Mouse (Mus musculus) T-cell, adult 66 days (primary cell): ENCODE results near the gene Lias. TPM values are rescaled to one million over a fixed set of nuclear protein-coding genes. Genes with fewer than 3 reads are reported as not detected.

Source experiments
- total RNA-seq, 2 experiments: library from RNA; stranded (reverse); gene quantifications; 3 replicates in 1 of 2; 4 replicates in 1 of 2; pipeline ENCODE4 v1.2.4; 2023

Lias gene
- total RNA-seq: 10 to 100 TPM; 32.5 to 40.7 TPM

DNA sequence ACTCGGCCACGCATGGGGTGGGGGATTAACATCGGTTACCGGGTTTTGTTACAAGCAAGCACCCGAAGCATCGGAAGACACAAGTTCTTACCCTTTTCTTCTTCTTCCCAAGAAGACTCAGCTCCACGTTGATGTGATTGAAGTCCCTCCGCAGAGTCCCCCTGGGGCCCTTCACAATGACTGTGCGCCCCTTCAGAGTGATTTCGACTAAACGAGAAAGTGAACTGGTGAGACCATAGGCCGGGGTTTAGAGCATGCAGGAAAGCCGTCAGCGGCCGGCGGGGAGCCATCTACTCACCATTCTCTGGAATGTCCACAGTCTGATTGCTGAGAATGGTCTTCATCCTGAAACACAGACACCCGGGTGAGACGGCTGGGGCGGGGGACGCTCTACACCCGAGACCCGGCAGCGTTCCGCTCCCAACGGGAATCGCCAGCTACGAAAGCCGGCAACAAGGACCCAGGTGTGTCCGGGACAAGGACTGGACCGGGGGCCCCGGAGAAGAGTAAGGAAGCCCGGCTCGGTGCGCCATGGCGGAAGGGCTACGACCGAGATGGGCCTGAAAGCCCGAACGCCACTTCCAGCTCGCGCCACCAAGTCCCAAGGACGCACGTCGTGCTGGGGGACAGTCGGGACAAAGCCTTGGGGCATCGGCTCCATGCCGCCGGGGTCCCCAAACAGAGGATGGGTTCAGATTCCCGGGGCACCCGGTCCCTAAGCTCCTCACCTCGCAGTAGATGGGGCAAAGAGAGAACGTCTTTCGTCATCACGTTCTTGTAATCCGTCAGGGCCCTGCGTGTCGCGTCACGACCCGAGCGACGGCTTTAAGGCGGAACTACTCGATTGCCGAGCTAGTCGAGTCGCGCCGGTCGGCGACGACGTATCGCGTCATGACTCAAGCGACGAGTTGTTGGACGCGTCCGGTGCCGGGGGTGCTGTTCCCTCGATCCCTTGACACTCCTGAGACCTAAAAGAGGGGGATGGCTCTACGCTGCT is at the start of gene Lias, which contains the start of gene Rpl9:
TSS of gene Lias (plus strand) at position 850 of the 997 bp plus-strand sequence.
TSS of gene Rpl9 (minus strand) at position 797 of the 997 bp plus-strand sequence.

DNA sequence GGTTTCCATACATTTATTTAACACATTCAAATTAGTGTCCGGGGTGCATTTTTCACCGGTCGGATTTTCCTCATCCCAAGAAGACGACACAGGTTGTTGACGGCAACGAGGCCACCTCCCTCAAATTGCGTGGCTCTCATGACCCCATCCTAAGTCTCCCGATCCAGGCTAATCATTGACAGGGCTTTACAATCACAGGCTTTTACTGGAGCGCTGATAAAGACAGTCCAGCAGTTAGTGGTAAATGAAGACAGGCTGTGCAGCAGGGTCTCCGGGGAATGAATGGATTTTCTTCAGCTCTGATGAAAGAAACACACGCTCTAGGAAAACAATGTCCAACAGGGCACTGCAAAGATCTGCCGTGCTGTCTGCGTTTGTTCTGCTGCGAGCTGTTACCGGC is 43.1 kb upstream of the Lias start, which contains the start of gene Klb:
TSS of gene Klb (plus strand) at position 147 of the 400 bp plus-strand sequence.

DNA sequence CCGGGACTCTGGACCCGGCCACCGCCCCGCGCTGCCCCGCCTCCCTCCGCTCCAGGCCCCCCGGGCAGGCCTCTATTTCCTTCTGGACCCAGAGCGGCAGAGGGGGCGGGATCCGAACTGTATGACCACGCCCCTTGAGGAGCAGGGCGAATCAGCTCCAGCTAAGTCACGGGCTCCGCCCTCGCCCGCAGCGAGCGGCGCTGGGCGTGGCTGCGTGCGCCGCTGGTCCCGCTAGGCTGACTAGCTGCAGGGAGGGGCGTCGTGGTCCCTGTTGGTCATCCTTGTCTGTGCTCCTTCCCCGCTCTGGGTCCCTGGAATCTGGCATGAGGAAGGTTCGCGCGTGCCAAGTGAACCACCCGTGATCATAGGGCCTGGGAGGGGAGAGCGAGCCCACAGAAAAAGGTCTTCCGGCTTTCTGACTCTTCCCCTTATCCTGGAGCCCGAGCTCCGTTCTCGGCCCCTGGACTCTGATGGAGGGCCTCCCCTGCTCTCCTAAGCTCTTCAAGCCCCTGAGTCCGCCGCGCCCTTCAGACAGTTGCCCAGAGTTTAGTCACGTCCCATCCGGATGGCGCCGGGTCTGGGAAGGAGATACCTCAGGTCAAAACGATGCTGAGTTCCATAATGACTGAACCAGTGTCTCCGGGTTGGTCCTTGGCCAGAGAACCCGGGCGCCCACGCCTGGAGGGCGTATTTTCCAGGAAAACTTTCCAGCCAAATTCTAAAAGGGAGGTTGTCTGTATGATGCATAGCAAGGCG is 44.7 kb downstream of the Lias start, which contains the start of gene Ugdh:
TSS of gene Ugdh (minus strand) at position 144 of the 756 bp plus-strand sequence.

Other genes starting within 250 kb of the Lias start
- gene Wdr19, start 191.8 kb upstream of the Lias start, total RNA-seq: 1 to 10 TPM; 3.1 to 3.7 TPM
- gene Rfc1, start 55.8 kb upstream of the Lias start, total RNA-seq: 10 to 100 TPM; 46.7 to 53.5 TPM
- gene Klb, start 43.2 kb upstream of the Lias start, total RNA-seq: not detected
- 1,000 to 10,000 TPM; 2,893 to 2,904 TPM for gene Rpl9, start 53 bp upstream of the Lias start, total RNA-seq
- 10 to 100 TPM; 27.8 to 32.1 TPM for gene Ugdh, start 44.5 kb downstream of the Lias start, total RNA-seq
- gene Gm43552, start 101.3 kb downstream of the Lias start, total RNA-seq: 1 to 10 TPM in 1 of 2 experiments, not detected in 1; 2.4 TPM
- gene Smim14, start 145.7 kb downstream of the Lias start, total RNA-seq: 100 to 1,000 TPM in 1 of 2 experiments, 10 to 100 TPM in 1; 92.6 to 101 TPM
- gene Ube2k, start 145.7 kb downstream of the Lias start, total RNA-seq: 10 to 100 TPM; 76.3 to 79.6 TPM